Mouse (Mus musculus): ENCODE results near the gene Hoxc10.
A peak's percentile ranks its signal among the peaks of the same experiment; 100 is the strongest.

Hoxc10 gene

GRCm38 (mm10) chr15:102945185-102946077 lies 21.2 kb upstream of the Hoxc10 start:
- DNase-seq (ENCODE audit: low read depth) = no peak

GRCm38 (mm10) chr15:102947276-102947675 lies 19.3 kb upstream of the Hoxc10 start:
- peak; percentile 55 for DNase-seq (ENCODE audit: low read depth)

GRCm38 (mm10) chr15:102948842-102949241 lies 17.8 kb upstream of the Hoxc10 start:
- no peak for DNase-seq (ENCODE audit: low read depth)

GRCm38 (mm10) chr15:102949696-102950095 lies 16.9 kb upstream of the Hoxc10 start:
- DNase-seq (ENCODE audit: low read depth) = no peak

DNA sequence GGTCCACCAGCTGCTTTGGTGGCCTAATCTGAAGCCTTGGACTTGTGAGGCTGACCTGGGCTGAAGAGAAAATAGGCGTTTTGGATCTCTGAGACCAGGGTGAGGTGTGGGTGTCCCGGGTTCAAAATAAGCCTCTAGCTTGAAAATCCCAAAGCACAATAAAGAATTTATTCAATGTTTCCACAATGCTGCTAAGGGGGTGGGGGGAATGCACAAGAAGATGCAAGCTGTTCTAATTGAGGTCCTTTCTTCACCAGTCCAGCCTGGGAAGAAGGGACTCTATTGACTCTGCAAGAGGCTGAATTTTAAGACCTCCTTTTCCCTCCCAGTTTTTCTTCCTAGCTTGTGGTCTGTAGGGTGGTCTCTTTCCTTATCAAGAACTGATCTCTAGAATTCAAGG lies 15.7 kb upstream of the Hoxc10 start:
- no peak for DNase-seq (ENCODE audit: low read depth)

- DNase-seq (ENCODE audit: low read depth) = no peak
These were observed 13.0 kb upstream of the Hoxc10 start for GRCm38 (mm10) chr15:102953561-102953960.

- DNase-seq (ENCODE audit: low read depth) = no peak
These were observed 12.2 kb upstream of the Hoxc10 start, which contains the start of gene Hoxc11 for GRCm38 (mm10) chr15:102954192-102955006. Hoxc11 (plus strand) TSS chr15:102954427.

DNA sequence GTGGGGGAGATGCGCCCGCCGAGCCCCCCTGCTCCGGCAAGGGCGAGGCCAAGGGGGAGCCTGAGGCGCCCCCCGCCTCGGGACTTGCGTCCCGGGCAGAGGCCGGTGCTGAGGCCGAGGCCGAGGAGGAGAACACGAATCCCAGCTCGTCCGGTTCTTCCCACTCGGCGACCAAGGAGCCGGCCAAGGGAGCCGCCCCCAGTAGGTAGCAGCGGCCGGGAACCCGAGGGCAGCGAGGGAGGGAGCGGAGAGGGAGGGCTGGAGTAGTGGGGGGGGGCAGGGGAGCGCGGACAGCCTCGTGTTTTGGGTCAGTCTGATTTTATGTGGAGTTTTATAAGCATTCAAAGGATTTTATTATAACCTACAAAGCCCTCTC lies 11.6 kb upstream of the Hoxc10 start:
- no peak for DNase-seq (ENCODE audit: low read depth)

GRCm38 (mm10) chr15:102955833-102956640 lies 10.6 kb upstream of the Hoxc10 start:
- no peak for DNase-seq (ENCODE audit: low read depth)

- no peak for DNase-seq (ENCODE audit: low read depth)
These were observed 9.7 kb upstream of the Hoxc10 start for GRCm38 (mm10) chr15:102956906-102957305.

DNA sequence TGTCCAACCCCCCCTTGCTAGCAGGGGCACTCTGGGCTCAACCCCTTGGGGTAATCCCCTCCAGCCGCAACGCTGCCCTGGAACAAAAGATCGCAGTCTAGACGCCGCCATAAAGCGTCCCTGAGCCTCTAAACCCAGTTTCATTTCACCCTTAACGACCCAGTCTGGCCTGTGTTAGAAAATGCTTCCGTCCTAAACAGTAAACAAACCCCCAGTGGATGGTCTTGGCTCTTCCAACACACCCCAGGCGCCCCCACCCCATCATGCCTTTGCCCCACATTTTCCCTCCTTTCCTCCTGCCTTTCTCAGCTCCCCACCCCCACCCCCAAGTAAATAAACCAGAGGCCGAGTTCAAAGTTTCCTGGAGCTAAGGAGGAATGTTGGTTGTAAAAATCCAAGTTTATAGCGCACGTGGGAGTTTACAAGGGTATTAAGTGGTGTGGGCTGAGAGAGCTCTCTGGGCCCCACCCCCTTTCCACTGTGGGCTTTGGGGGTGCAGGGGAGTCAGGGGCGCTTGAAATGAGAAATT lies 6.9 kb upstream of the Hoxc10 start:
- DNase-seq (ENCODE audit: low read depth) = no peak

DNA sequence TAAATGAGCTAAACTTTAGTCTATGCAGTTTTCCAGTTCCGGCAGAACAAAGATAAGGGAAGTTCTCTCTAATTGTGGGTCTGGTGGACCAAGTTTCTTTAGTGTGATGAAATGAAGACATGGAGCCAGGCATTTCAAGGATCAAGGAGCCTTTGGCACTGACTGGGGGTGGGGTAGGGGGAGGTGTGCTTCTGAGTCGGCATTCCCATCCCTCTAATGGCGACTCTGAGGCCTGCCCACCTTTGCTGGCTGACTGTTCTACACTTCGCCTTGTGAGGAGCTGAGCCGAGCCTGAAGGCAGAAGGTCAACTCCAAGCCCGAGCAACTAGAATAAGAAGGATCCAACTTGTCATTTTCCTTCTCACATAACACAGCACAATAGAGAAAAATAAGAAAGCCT lies 4.9 kb upstream of the Hoxc10 start:
- no peak for DNase-seq (ENCODE audit: low read depth)

GRCm38 (mm10) chr15:102962492-102962891 lies 4.1 kb upstream of the Hoxc10 start:
- DNase-seq (ENCODE audit: low read depth) = no peak

GRCm38 (mm10) chr15:102963259-102963658 lies 3.3 kb upstream of the Hoxc10 start:
- DNase-seq (ENCODE audit: low read depth) = no peak

GRCm38 (mm10) chr15:102963671-102964640 lies 2.6 kb upstream of the Hoxc10 start:
- no peak for DNase-seq (ENCODE audit: low read depth)

- no peak for DNase-seq (ENCODE audit: low read depth)
These were observed 1.3 kb upstream of the Hoxc10 start for GRCm38 (mm10) chr15:102965003-102965891.

DNA sequence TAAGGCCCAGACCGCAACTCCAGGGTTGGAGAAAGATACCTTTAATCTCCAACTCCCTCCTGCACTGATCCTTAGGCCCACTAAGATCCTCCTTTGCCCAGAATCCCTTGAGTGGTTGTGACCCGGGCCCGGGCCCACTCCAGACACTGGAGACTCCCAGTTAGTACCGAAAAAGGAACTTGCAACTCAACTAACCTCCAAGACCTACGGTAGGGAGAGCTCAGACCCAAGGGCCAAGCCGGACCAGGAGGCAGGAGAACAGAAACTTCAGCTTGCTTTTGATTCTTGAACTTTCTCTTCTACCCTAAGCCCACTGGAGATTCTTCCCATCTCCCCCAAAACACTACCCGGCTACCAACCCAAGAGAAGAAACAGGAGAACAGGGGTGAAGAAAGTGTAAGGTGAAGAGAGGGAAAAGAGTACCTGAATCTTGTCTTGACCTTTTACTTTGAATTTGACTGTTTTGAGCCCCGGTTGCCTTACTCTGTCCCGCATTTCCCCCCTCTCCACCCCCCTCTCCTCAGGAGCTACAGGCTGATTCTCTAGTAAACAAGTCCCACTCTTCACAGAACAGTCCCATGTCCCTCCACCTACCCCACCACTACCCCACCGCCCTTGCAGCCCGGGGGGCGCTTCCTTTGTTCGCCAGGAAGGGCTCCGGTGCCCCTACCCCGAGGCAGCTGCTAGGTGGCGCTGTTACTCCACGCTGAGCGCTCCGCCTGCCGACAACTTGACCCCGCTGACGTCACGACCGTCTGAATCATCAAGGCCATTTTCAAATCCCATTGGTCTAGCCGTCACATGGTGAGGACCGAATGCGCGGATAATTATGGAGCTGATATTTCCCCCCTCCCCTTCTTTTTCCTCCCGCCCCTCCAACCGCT lies 462 bp upstream of the Hoxc10 start:
- no peak for DNase-seq (ENCODE audit: low read depth)

DNA sequence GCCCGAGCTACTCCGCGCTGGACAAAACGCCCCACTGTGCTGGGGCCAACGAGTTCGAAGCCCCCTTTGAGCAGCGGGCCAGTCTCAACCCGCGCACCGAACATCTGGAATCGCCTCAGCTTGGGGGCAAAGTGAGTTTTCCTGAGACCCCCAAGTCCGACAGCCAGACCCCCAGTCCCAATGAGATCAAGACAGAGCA lies 615 bp downstream of the Hoxc10 start, which contains the start of gene Hoxc5:
Gene Hoxc5 (plus strand): TSS at position 132 of the 199 bp plus-strand sequence.
- DNase-seq (ENCODE audit: low read depth) = no peak

All from NIH3T3 (cell line).